Mouse (Mus musculus) C2C12 (cell line): Measurements from ENCODE around the gene 6820408C15Rik.

Experiments used
- CTCF ChIP-seq: IDR thresholded peaks from one replicate; pipeline ENCODE4 v1.5.1; 2011; ENCODE audit not compliant: control insufficient read depth, insufficient read depth, insufficient read length
- USF1 ChIP-seq: IDR thresholded peaks from one replicate; pipeline ENCODE4 v1.6.1; 2011; ENCODE audit warnings: low read depth, mild to moderate bottlenecking, control low read depth, moderate library complexity

DNA sequence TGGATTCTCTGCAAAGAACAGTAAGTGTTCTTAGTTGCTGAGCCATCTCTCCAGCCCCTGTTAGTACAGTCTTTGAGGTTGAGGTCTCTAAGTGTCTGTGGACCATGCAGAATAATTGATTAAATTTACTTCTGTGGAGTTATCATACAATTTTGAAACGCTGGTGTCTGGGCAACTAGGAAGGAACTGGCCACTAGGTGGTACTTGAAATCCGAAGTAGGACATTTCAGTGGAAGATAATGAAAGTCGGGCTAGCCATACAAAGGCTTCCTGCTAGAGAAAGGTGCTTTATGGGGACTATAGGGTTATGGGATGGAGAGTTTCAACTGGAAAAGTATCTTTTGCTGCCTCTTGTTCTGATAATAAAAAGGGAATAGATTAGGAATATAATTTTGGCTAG lies 57.0 kb downstream of the 6820408C15Rik start:
- TF ChIP-seq USF1: no peak
- TF ChIP-seq CTCF: no peak
